Mouse (Mus musculus): ENCODE data around the gene Smad6. TPM values are rescaled to one million over a fixed set of nuclear protein-coding genes. Genes with fewer than 3 reads are reported as not detected.

Gene Smad6
- polyA plus RNA-seq, 1 experiment = 0.62 TPM

- TF ChIP-seq GATA1 (IDR thresholded peaks at IDR 0.05; ENCODE audit: low read length) = no peak
- TF ChIP-seq TAL1 (IDR thresholded peaks at IDR 0.05; ENCODE audit: low read length) = no peak
- Histone ChIP-seq H3K27me3 (ENCODE audit: control insufficient read depth) (no peaks in the 10 kb centered on the region), H3K36me3 (ENCODE audit: control insufficient read depth) (peaks cover 6% of the 10 kb centered on the region), H3K4me3 (replicated peaks) (no peak overlapping the region), H3K4me1 (ENCODE audit: control insufficient read depth) (no peaks in the 10 kb centered on the region; the same call in 1 of the 2 replicates), H3K9me3 (ENCODE audit: control insufficient read depth, low read length) (no peaks in the 10 kb centered on the region)
These were observed 69.3 kb downstream of the Smad6 start for GRCm38 (mm10) chr9:63952591-63952990.

GRCm38 (mm10) chr9:63950357-63950756, 71.5 kb downstream of the Smad6 start:
- H3K36me3 ChIP-seq (ENCODE audit: control insufficient read depth) = peaks cover 6% of the 10 kb centered on the region
- TF ChIP-seq TAL1 (IDR thresholded peaks at IDR 0.05; ENCODE audit: low read length) (no peak), GATA1 (IDR thresholded peaks at IDR 0.05; ENCODE audit: low read length) (no peak)
- H3K27me3 ChIP-seq (ENCODE audit: control insufficient read depth) = no peaks in the 10 kb centered on the region
- no peak overlapping the region for H3K4me3 ChIP-seq (replicated peaks)
- no peaks in the 10 kb centered on the region for H3K9me3 ChIP-seq (ENCODE audit: control insufficient read depth, low read length)
- no peaks in the 10 kb centered on the region; the same call in 1 of the 2 replicates for H3K4me1 ChIP-seq (ENCODE audit: control insufficient read depth)

GRCm38 (mm10) chr9:63949393-63949792, 72.5 kb downstream of the Smad6 start:
- H3K36me3 ChIP-seq (ENCODE audit: control insufficient read depth) = peaks cover 6% of the 10 kb centered on the region
- no peaks in the 10 kb centered on the region for H3K9me3 ChIP-seq (ENCODE audit: control insufficient read depth, low read length)
- H3K4me1 ChIP-seq (ENCODE audit: control insufficient read depth) = no peaks in the 10 kb centered on the region; the same call in 1 of the 2 replicates
- TF ChIP-seq TAL1 (IDR thresholded peaks at IDR 0.05; ENCODE audit: low read length) = no peak
- no peak for TF ChIP-seq GATA1 (IDR thresholded peaks at IDR 0.05; ENCODE audit: low read length)
- H3K27me3 ChIP-seq (ENCODE audit: control insufficient read depth) = no peaks in the 10 kb centered on the region
- no peak overlapping the region for H3K4me3 ChIP-seq (replicated peaks)

- Histone ChIP-seq H3K9me3 (ENCODE audit: control insufficient read depth, low read length) (no peaks in the 10 kb centered on the region), H3K27me3 (ENCODE audit: control insufficient read depth) (no peaks in the 10 kb centered on the region), H3K4me3 (replicated peaks) (no peak overlapping the region), H3K36me3 (ENCODE audit: control insufficient read depth) (no peaks in the 10 kb centered on the region), H3K4me1 (ENCODE audit: control insufficient read depth) (no peaks in the 10 kb centered on the region)
- TF ChIP-seq GATA1 (IDR thresholded peaks at IDR 0.05; ENCODE audit: low read length) = no peak
- TF ChIP-seq TAL1 (IDR thresholded peaks at IDR 0.05; ENCODE audit: low read length) = no peak
These were observed 79.3 kb downstream of the Smad6 start for GRCm38 (mm10) chr9:63942608-63942982.

GRCm38 (mm10) chr9:63941747-63942607, 79.9 kb downstream of the Smad6 start:
- Histone ChIP-seq H3K4me3 (replicated peaks) (no peak overlapping the region), H3K36me3 (ENCODE audit: control insufficient read depth) (no peaks in the 10 kb centered on the region), H3K4me1 (ENCODE audit: control insufficient read depth) (no peaks in the 10 kb centered on the region), H3K9me3 (ENCODE audit: control insufficient read depth, low read length) (no peaks in the 10 kb centered on the region), H3K27me3 (ENCODE audit: control insufficient read depth) (no peaks in the 10 kb centered on the region)
- TF ChIP-seq GATA1 (IDR thresholded peaks at IDR 0.05; ENCODE audit: low read length) (no peak), TAL1 (IDR thresholded peaks at IDR 0.05; ENCODE audit: low read length) (no peak)

- Histone ChIP-seq H3K9me3 (ENCODE audit: control insufficient read depth, low read length) (no peaks in the 10 kb centered on the region), H3K27me3 (ENCODE audit: control insufficient read depth) (no peaks in the 10 kb centered on the region), H3K4me1 (ENCODE audit: control insufficient read depth) (no peaks in the 10 kb centered on the region), H3K4me3 (replicated peaks) (no peak overlapping the region), H3K36me3 (ENCODE audit: control insufficient read depth) (no peaks in the 10 kb centered on the region)
- TF ChIP-seq GATA1 (IDR thresholded peaks at IDR 0.05; ENCODE audit: low read length) (no peak), TAL1 (IDR thresholded peaks at IDR 0.05; ENCODE audit: low read length) (no peak)
These were observed 85.6 kb downstream of the Smad6 start for GRCm38 (mm10) chr9:63936256-63936655.

GRCm38 (mm10) chr9:63933068-63933467, 88.8 kb downstream of the Smad6 start:
- H3K4me1 ChIP-seq (ENCODE audit: control insufficient read depth) = no peaks in the 10 kb centered on the region
- no peaks in the 10 kb centered on the region for H3K9me3 ChIP-seq (ENCODE audit: control insufficient read depth, low read length)
- TF ChIP-seq GATA1 (IDR thresholded peaks at IDR 0.05; ENCODE audit: low read length) (no peak), TAL1 (IDR thresholded peaks at IDR 0.05; ENCODE audit: low read length) (no peak)
- no peaks in the 10 kb centered on the region for H3K36me3 ChIP-seq (ENCODE audit: control insufficient read depth)
- no peak overlapping the region for H3K4me3 ChIP-seq (replicated peaks)
- H3K27me3 ChIP-seq (ENCODE audit: control insufficient read depth) = peaks cover 13% of the 10 kb centered on the region

GRCm38 (mm10) chr9:63927340-63928049, 94.4 kb downstream of the Smad6 start:
- Histone ChIP-seq H3K36me3 (ENCODE audit: control insufficient read depth) (no peaks in the 10 kb centered on the region), H3K4me1 (ENCODE audit: control insufficient read depth) (no peaks in the 10 kb centered on the region), H3K9me3 (ENCODE audit: control insufficient read depth, low read length) (no peaks in the 10 kb centered on the region), H3K27me3 (ENCODE audit: control insufficient read depth) (peaks cover 30% of the 10 kb centered on the region), H3K4me3 (replicated peaks) (no peak overlapping the region)
- TF ChIP-seq TAL1 (IDR thresholded peaks at IDR 0.05; ENCODE audit: low read length) (no peak), GATA1 (IDR thresholded peaks at IDR 0.05; ENCODE audit: low read length) (no peak)

GRCm38 (mm10) chr9:63926377-63926776, 95.5 kb downstream of the Smad6 start:
- H3K4me1 ChIP-seq (ENCODE audit: control insufficient read depth) = no peaks in the 10 kb centered on the region
- H3K9me3 ChIP-seq (ENCODE audit: control insufficient read depth, low read length) = no peaks in the 10 kb centered on the region
- TF ChIP-seq GATA1 (IDR thresholded peaks at IDR 0.05; ENCODE audit: low read length) (no peak), TAL1 (IDR thresholded peaks at IDR 0.05; ENCODE audit: low read length) (no peak)

More at GRCm38 (mm10) chr9:63926377-63926776, 95.5 kb downstream of the Smad6 start:
- no peak overlapping the region for H3K4me3 ChIP-seq (replicated peaks)
- H3K27me3 ChIP-seq (ENCODE audit: control insufficient read depth) = peaks cover 30% of the 10 kb centered on the region
- no peaks in the 10 kb centered on the region for H3K36me3 ChIP-seq (ENCODE audit: control insufficient read depth)

Data from erythroblast, embryonic 14.5 days (primary cell).